Mouse (Mus musculus): ENCODE results near the gene Pcp4l1. TPM values are rescaled to one million over a fixed set of nuclear protein-coding genes. Genes with fewer than 3 reads are reported as not detected.

Gene Pcp4l1
- polyA plus RNA-seq, 1 experiment from 2014 or later = 46.4 TPM

GRCm38 (mm10) chr1:171199532-171199931 lies 3.5 kb upstream of the Pcp4l1 start:
- 34% methylated on average over 1 of the region's 1 CpGs for WGBS
- Histone ChIP-seq H3K27me3 (peaks cover 11% of the 10 kb centered on the region), H3K27ac (no peak overlapping the region), H3K4me1 (replicated peaks) (peaks cover 17% of the 10 kb centered on the region), H3K36me3 (no peaks in the 10 kb centered on the region), H3K4me2 (no peak overlapping the region), H3K4me3 (no peak overlapping the region), H3K9me3 (replicated peaks) (no peaks in the 10 kb centered on the region), H3K9ac (no peak overlapping the region)
- ATAC-seq (replicated peaks; ENCODE audit: insufficient number of reproducible peaks, insufficient read depth, low FRiP score, low read depth) = no peak

- H3K36me3 ChIP-seq = no peaks in the 10 kb centered on the region
- H3K9me3 ChIP-seq (replicated peaks) = no peaks in the 10 kb centered on the region
- H3K4me2 ChIP-seq = peak overlapping the region; percentile 87
- 9% methylated on average over 20 of the region's 20 CpGs for WGBS
- H3K27me3 ChIP-seq = peaks cover 11% of the 10 kb centered on the region
- H3K27ac ChIP-seq = peak overlapping the region; percentile 73
- ATAC-seq (replicated peaks; ENCODE audit: insufficient number of reproducible peaks, insufficient read depth, low FRiP score, low read depth) = 0 out of 2 replicates have a peak, but pooled peaks have one; percentile 2
- H3K9ac ChIP-seq = peak overlapping the region; percentile 69
- H3K4me1 ChIP-seq (replicated peaks) = peaks cover 39% of the 10 kb centered on the region
- peak overlapping the region; percentile 78 for H3K4me3 ChIP-seq
Measured at GRCm38 (mm10) chr1:171195046-171195822, 834 bp downstream of the Pcp4l1 start.

GRCm38 (mm10) chr1:171193911-171194830 lies 1.9 kb downstream of the Pcp4l1 start:
- no peaks in the 10 kb centered on the region for H3K9me3 ChIP-seq (replicated peaks)
- no peak for ATAC-seq (replicated peaks; ENCODE audit: insufficient number of reproducible peaks, insufficient read depth, low FRiP score, low read depth)
- peaks cover 11% of the 10 kb centered on the region for H3K27me3 ChIP-seq
- H3K36me3 ChIP-seq = no peaks in the 10 kb centered on the region
- WGBS = 44% methylated on average over 11 of the region's 11 CpGs
- H3K4me1 ChIP-seq (replicated peaks) = peaks cover 46% of the 10 kb centered on the region
- peak overlapping the region; percentile 78 for H3K4me3 ChIP-seq
- no peak overlapping the region for H3K27ac ChIP-seq
- H3K9ac ChIP-seq = no peak overlapping the region
- H3K4me2 ChIP-seq = peak overlapping the region; percentile 87

- H3K4me2 ChIP-seq = peak overlapping the region; percentile 87
- no peaks in the 10 kb centered on the region for H3K9me3 ChIP-seq (replicated peaks)
- H3K4me3 ChIP-seq = peak overlapping the region; percentile 23
- no peak for ATAC-seq (replicated peaks; ENCODE audit: insufficient number of reproducible peaks, insufficient read depth, low FRiP score, low read depth)
- peaks cover 55% of the 10 kb centered on the region for H3K4me1 ChIP-seq (replicated peaks)
- no peak overlapping the region for H3K9ac ChIP-seq
- no peaks in the 10 kb centered on the region for H3K36me3 ChIP-seq
- peaks cover 11% of the 10 kb centered on the region for H3K27me3 ChIP-seq
- H3K27ac ChIP-seq = no peak overlapping the region
- WGBS = 16% methylated on average over 18 of the region's 18 CpGs
Measured at GRCm38 (mm10) chr1:171193093-171193840, 2.8 kb downstream of the Pcp4l1 start.

DNA sequence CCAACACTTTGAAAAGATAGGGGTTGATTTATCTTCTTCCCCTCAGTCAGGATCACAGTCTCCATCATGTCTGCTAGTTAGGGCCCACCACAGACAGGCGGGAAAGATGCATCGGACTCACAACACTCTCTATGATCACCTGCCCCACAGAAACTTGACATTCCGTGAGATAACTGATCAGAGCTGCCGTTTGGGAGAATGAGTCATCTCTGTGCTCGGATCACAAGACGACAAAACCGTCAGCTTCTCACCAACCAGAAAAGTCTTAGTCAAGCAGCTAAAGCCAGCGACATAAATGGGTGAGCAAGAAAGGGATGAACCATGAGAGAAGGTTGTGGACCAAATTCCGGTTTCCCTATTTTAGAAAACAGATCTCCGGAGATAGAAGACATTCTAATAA lies 3.8 kb downstream of the Pcp4l1 start:
- no peak overlapping the region for H3K9ac ChIP-seq
- H3K4me3 ChIP-seq = no peak overlapping the region
- no peak overlapping the region for H3K27ac ChIP-seq
- no peaks in the 10 kb centered on the region for H3K36me3 ChIP-seq
- WGBS = 56% methylated on average over 10 of the region's 10 CpGs
- peak overlapping the region; percentile 87; the same call in 1 of the 2 replicates for H3K4me2 ChIP-seq
- no peak for ATAC-seq (replicated peaks; ENCODE audit: insufficient number of reproducible peaks, insufficient read depth, low FRiP score, low read depth)
- H3K27me3 ChIP-seq = peaks cover 11% of the 10 kb centered on the region
- H3K9me3 ChIP-seq (replicated peaks) = no peaks in the 10 kb centered on the region
- H3K4me1 ChIP-seq (replicated peaks) = peaks cover 59% of the 10 kb centered on the region

- peaks cover 63% of the 10 kb centered on the region for H3K4me1 ChIP-seq (replicated peaks)
Measured at GRCm38 (mm10) chr1:171190832-171191231, 5.2 kb downstream of the Pcp4l1 start.

DNA sequence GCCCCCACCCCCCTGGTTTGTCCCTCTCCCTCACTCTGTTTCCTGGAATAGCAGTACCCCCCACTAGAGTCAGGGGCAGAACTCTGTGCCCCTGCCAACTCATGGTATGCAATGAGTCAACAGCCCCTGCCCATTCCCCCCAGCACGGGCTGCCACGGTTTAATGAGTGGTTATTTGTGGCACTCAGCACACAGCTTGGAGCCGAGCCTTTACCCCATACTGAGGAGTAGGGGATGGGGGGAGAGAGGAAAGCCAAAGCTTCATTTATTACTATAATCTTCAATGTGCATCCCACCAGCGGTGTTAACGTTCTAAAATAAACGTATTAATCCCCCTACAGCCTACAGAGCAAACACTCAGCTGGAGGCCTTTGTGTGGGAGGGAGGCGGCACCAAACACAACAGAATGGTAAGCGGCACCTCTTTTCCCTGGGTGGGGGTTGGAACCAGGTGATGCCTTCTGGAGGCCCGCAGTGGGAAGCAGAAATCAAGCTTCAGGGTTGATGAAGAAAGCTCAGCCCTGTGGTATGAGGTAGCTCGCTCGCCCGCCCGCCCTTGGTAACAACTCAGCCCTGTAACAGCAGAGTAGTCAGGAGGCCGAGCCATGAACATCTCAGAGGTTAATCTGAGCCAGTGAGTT lies 6.5 kb downstream of the Pcp4l1 start:
- Histone ChIP-seq H3K4me2 (peak overlapping the region; percentile 51), H3K36me3 (no peaks in the 10 kb centered on the region), H3K4me3 (no peak overlapping the region; the same call in 1 of the 2 replicates), H3K9me3 (replicated peaks) (no peaks in the 10 kb centered on the region), H3K27ac (peak overlapping the region; percentile 95), H3K4me1 (replicated peaks) (peaks cover 61% of the 10 kb centered on the region), H3K9ac (peak overlapping the region; percentile 44), H3K27me3 (no peaks in the 10 kb centered on the region; the same call in 1 of the 2 replicates)
- peak; percentile 89 for ATAC-seq (replicated peaks; ENCODE audit: insufficient number of reproducible peaks, insufficient read depth, low FRiP score, low read depth)
- WGBS = 39% methylated on average over 14 of the region's 14 CpGs

More at GRCm38 (mm10) chr1:171190832-171191231, 5.2 kb downstream of the Pcp4l1 start:
- H3K4me3 ChIP-seq = no peak overlapping the region
- H3K4me2 ChIP-seq = no peak overlapping the region
- 96% methylated on average over 9 of the region's 9 CpGs for WGBS
- H3K27me3 ChIP-seq = peaks cover 8% of the 10 kb centered on the region
- no peak overlapping the region for H3K9ac ChIP-seq
- no peaks in the 10 kb centered on the region for H3K36me3 ChIP-seq
- peak overlapping the region; percentile 95; the same call in 1 of the 2 replicates for H3K27ac ChIP-seq
- H3K9me3 ChIP-seq (replicated peaks) = no peaks in the 10 kb centered on the region
- no peak for ATAC-seq (replicated peaks; ENCODE audit: insufficient number of reproducible peaks, insufficient read depth, low FRiP score, low read depth)

GRCm38 (mm10) chr1:171189046-171189445 lies 7.0 kb downstream of the Pcp4l1 start:
- H3K27me3 ChIP-seq = no peaks in the 10 kb centered on the region; the same call in 1 of the 2 replicates
- peaks cover 60% of the 10 kb centered on the region for H3K4me1 ChIP-seq (replicated peaks)
- H3K4me2 ChIP-seq = peak overlapping the region; percentile 51
- peak overlapping the region; percentile 95 for H3K27ac ChIP-seq
- peak overlapping the region; percentile 44 for H3K9ac ChIP-seq
- WGBS = 9% methylated on average over 8 of the region's 8 CpGs
- H3K36me3 ChIP-seq = no peaks in the 10 kb centered on the region
- H3K4me3 ChIP-seq = no peak overlapping the region
- no peaks in the 10 kb centered on the region for H3K9me3 ChIP-seq (replicated peaks)
- peak; percentile 71 for ATAC-seq (replicated peaks; ENCODE audit: insufficient number of reproducible peaks, insufficient read depth, low FRiP score, low read depth)

GRCm38 (mm10) chr1:171187851-171188700 lies 8.0 kb downstream of the Pcp4l1 start:
- no peak overlapping the region for H3K9ac ChIP-seq
- H3K27ac ChIP-seq = peak overlapping the region; percentile 95
- WGBS = 68% methylated on average over 13 of the region's 13 CpGs
- peaks cover 57% of the 10 kb centered on the region for H3K4me1 ChIP-seq (replicated peaks)
- no peaks in the 10 kb centered on the region for H3K9me3 ChIP-seq (replicated peaks)
- no peak overlapping the region for H3K4me3 ChIP-seq
- no peaks in the 10 kb centered on the region; the same call in 1 of the 2 replicates for H3K27me3 ChIP-seq
- H3K4me2 ChIP-seq = no peak overlapping the region
- H3K36me3 ChIP-seq = no peaks in the 10 kb centered on the region
- ATAC-seq (replicated peaks; ENCODE audit: insufficient number of reproducible peaks, insufficient read depth, low FRiP score, low read depth) = no peak

DNA sequence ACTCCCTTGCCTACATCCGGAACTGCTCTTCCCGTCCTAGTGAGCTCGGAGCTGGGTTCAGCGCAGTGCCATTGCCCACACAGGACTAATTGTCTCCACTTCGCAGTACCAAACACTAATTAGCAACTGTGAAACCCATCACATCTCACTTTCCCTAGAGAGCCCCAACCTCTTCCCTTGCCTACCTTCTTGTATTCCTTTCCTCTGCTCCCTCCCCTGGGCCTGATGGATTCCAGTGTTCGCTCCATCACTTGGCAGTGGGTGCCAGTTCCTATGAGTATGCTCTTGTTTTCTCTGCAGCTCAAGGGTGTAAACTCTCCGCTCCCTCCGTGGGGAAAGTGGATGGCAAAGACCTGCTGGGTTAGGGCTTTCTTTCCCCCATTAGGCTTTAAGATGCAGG lies 10.4 kb downstream of the Pcp4l1 start:
- Histone ChIP-seq H3K36me3 (no peaks in the 10 kb centered on the region), H3K4me1 (replicated peaks) (peaks cover 49% of the 10 kb centered on the region), H3K4me2 (no peak overlapping the region), H3K27me3 (no peaks in the 10 kb centered on the region), H3K9ac (no peak overlapping the region), H3K9me3 (replicated peaks) (no peaks in the 10 kb centered on the region), H3K4me3 (no peak overlapping the region), H3K27ac (peak overlapping the region; percentile 66)
- whole genome bisulfite sequencing = 61% methylated on average over 8 of the region's 8 CpGs
- no peak for ATAC-seq (replicated peaks; ENCODE audit: insufficient number of reproducible peaks, insufficient read depth, low FRiP score, low read depth)
